Comparison of ENCODE assay signal across 24 mouse cellular contexts in the genomic region with DNA sequence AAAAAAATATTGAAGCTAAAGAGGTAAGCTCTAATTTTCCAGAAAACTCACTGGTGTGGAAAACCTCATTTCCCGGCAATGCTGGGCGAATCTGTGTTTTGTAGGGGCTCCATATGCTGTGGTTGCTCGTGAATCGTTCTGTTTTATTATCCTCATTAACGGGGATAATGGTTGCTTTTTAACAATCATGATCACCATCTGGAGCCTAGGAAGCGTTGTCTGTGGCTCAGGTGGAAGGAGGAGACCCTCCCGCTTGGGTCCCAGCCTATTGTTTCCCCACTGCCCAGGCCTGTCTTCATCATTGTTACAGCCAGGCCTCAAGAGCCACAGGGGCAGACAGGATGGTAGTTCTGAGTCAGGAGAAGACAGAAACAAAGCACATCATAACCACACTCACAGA. TPM values are rescaled to one million over a fixed set of nuclear protein-coding genes. Genes with fewer than 3 reads are reported as not detected.
DNase-seq lines count a peak whose midpoint lies in the region; ATAC-seq and TF ChIP-seq lines count a peak whose summit lies in the region.
"Had no signal": no experiment of that assay in that cellular context is flagged by ENCODE, and none has a peak within 500 bp of the region (broad histone marks: within the 10 kb centered on the region; RNA-seq: fewer than 3 reads in every experiment).

No protein-coding gene starts in this region.

- no peaks in the 10 kb centered on the region for H3K4me1 ChIP-seq in heart, embryonic 10.5 days
- no peaks in the 10 kb centered on the region for H3K4me1 ChIP-seq in heart, adult 2 months (ENCODE audit: control insufficient read depth, insufficient read depth, low read length)
- no peaks in the 10 kb centered on the region for H3K4me1 ChIP-seq in hindbrain, embryonic 11.5 days (replicated peaks; ENCODE audit: control insufficient read depth, insufficient read depth, low read length)
- peaks cover 10% of the 10 kb centered on the region; the same call in 1 of the 2 replicates for H3K4me1 ChIP-seq in neural tube, embryonic 12.5 days
- H3K4me1 ChIP-seq: embryonic facial prominence, embryonic 10.5 days; lung, embryonic 15.5 days; midbrain, embryonic 12.5 days had no signal

- H3K27ac ChIP-seq in heart, embryonic 10.5 days, result no peak overlapping the region
- no peak overlapping the region for H3K27ac ChIP-seq in heart, adult 2 months
- H3K27ac ChIP-seq in hindbrain, embryonic 11.5 days (ENCODE audit: low read depth, low read length), result peak overlapping the region; percentile 25; the same call in 1 of the 2 replicates
- peak overlapping the region; percentile 59; the same call in 1 of the 2 replicates for H3K27ac ChIP-seq in neural tube, embryonic 12.5 days
- H3K27ac ChIP-seq: embryonic facial prominence, embryonic 10.5 days; liver, embryonic 14.5 days; lung, embryonic 15.5 days; macrophage; midbrain, embryonic 12.5 days; stomach, postnatal 0 days had no signal

- H3K36me3 ChIP-seq in heart, embryonic 10.5 days, result no peaks in the 10 kb centered on the region
- no peaks in the 10 kb centered on the region for H3K36me3 ChIP-seq in heart, adult 2 months (ENCODE audit: control insufficient read depth, insufficient read depth, low read length)
- H3K36me3 ChIP-seq in hindbrain, embryonic 11.5 days (ENCODE audit: control insufficient read depth, insufficient read depth, low read length), result no peaks in the 10 kb centered on the region
- H3K36me3 ChIP-seq in neural tube, embryonic 12.5 days, result no peaks in the 10 kb centered on the region
- H3K36me3 ChIP-seq: embryonic facial prominence, embryonic 10.5 days; lung, embryonic 15.5 days; midbrain, embryonic 12.5 days had no signal

- H3K9ac ChIP-seq in heart, adult 2 months (ENCODE audit: low read depth, low read length), result no peak overlapping the region
- no peak overlapping the region for H3K9ac ChIP-seq in hindbrain, embryonic 11.5 days (ENCODE audit: low read depth, low read length)
- no peak overlapping the region for H3K9ac ChIP-seq in neural tube, embryonic 12.5 days
- H3K9ac ChIP-seq: liver, embryonic 14.5 days; lung, embryonic 15.5 days; midbrain, embryonic 12.5 days had no signal

- no peak for TF ChIP-seq POLR2A in heart, adult 2 months (IDR thresholded peaks at IDR 0.05; ENCODE audit: insufficient read depth, low read depth, low read length)
- no peak for TF ChIP-seq POLR2A in brain, embryonic 14.5 days (IDR thresholded peaks at IDR 0.05; ENCODE audit: borderline replicate concordance, extremely low read depth, insufficient read depth, insufficient read length, poor library complexity, severe bottlenecking)

- no peaks in the 10 kb centered on the region for H3K79me2 ChIP-seq in heart, adult 2 months (replicated peaks; ENCODE audit: control insufficient read depth, insufficient read depth, low read length)

- no peaks in the 10 kb centered on the region for H3K27me3 ChIP-seq in heart, embryonic 10.5 days (ENCODE audit: insufficient read depth, poor library complexity, severe bottlenecking)
- H3K27me3 ChIP-seq in heart, adult 2 months (ENCODE audit: control insufficient read depth, insufficient read depth, low read length), result no peaks in the 10 kb centered on the region
- H3K27me3 ChIP-seq in hindbrain, embryonic 11.5 days (ENCODE audit: control insufficient read depth, insufficient read depth, low read length), result no peaks in the 10 kb centered on the region
- H3K27me3 ChIP-seq in neural tube, embryonic 12.5 days (replicated peaks), result no peaks in the 10 kb centered on the region
- H3K27me3 ChIP-seq: lung, embryonic 15.5 days; midbrain, embryonic 12.5 days had no signal

- H3K4me3 ChIP-seq in heart, embryonic 10.5 days, result no peak overlapping the region
- no peak overlapping the region for H3K4me3 ChIP-seq in heart, adult 2 months
- no peak overlapping the region for H3K4me3 ChIP-seq in hindbrain, embryonic 11.5 days (ENCODE audit: low read depth, low read length)
- H3K4me3 ChIP-seq in neural tube, embryonic 12.5 days, result no peak overlapping the region
- H3K4me3 ChIP-seq: embryonic facial prominence, embryonic 10.5 days; lung, embryonic 15.5 days; midbrain, embryonic 12.5 days had no signal

- intact Hi-C loops in heart, adult 2 months (cut with DNase I), result no loop called here

- peak; percentile 56; the same call in 1 of the 2 replicates for ATAC-seq in hindbrain, embryonic 11.5 days (ENCODE audit: low FRiP score)
- ATAC-seq in neural tube, embryonic 12.5 days (ENCODE audit: low FRiP score, low read depth), result peak; percentile 61
- ATAC-seq: intestine, postnatal 0 days had no signal

- peak; percentile 68 for DNase-seq in heart, embryonic 10.5 days (ENCODE audit: low spot score)
- no peak for DNase-seq in heart, adult 2 months
- peak; percentile 63 for DNase-seq in brain, embryonic 14.5 days (ENCODE audit: low read depth)
- DNase-seq in hindbrain, embryonic 11.5 days (ENCODE audit: low spot score), result peak; percentile 16
- no peak for DNase-seq in thymus, postnatal 14 days
- no peak for DNase-seq in cerebellum, postnatal 36 days
- DNase-seq: cerebellum, adult 8-10 months; heart, adult 18-20 months; thymus, postnatal 25 days had no signal

- WGBS in heart, embryonic 10.5 days, result 85% methylated on average over 7 of the region's 7 CpGs
- WGBS in heart, adult 2 months, result 82% methylated on average over 7 of the region's 7 CpGs
- 65% methylated on average over 7 of the region's 7 CpGs for WGBS in hindbrain, embryonic 11.5 days
- whole genome bisulfite sequencing in neural tube, embryonic 12.5 days, result 24% methylated on average over 7 of the region's 7 CpGs

- no peak for TF ChIP-seq CTCF in heart, adult 2 months (IDR thresholded peaks at IDR 0.05)
- no peak for TF ChIP-seq CTCF in brain, embryonic 14.5 days (IDR thresholded peaks at IDR 0.05; ENCODE audit: borderline replicate concordance, extremely low read depth, insufficient read depth, insufficient read length)

- no peak overlapping the region for H3K4me2 ChIP-seq in hindbrain, embryonic 11.5 days (replicated peaks; ENCODE audit: low read depth, low read length)
- no peak overlapping the region for H3K4me2 ChIP-seq in neural tube, embryonic 12.5 days (replicated peaks)
- H3K4me2 ChIP-seq: lung, embryonic 15.5 days; midbrain, embryonic 12.5 days had no signal

- TF ChIP-seq EP300 in heart, adult 2 months (IDR thresholded peaks at IDR 0.05; ENCODE audit: insufficient read depth, low read depth, low read length), result no peak

- H3K9me3 ChIP-seq in heart, embryonic 10.5 days, result no peaks in the 10 kb centered on the region
- no peaks in the 10 kb centered on the region for H3K9me3 ChIP-seq in hindbrain, embryonic 11.5 days (ENCODE audit: control insufficient read depth, low read length)
- no peaks in the 10 kb centered on the region for H3K9me3 ChIP-seq in neural tube, embryonic 12.5 days
- H3K9me3 ChIP-seq: embryonic facial prominence, embryonic 10.5 days; lung, embryonic 15.5 days; midbrain, embryonic 12.5 days had no signal

RNA-seq across cellular contexts. Expression of gene Lrrc52, which starts 39.5 kb away (rescaled TPM):
- polyA plus RNA-seq in heart, embryonic 10.5 days (2016; fragmentation: Nextera tagmentation; extraction: Ambion mirVana), result 0.19 TPM in 1 of 2 replicates, not detected in the other
- total RNA-seq in heart, adult 2 months (2021), result 1 to 10 TPM; 2.4 to 5.2 TPM
- polyA plus RNA-seq in heart, adult 2 months (2012; rRNA removed), result 0.39 and 1.6 TPM in 2 replicates
- 0.06 TPM in 1 of 2 replicates, not detected in the other for polyA plus RNA-seq in brain, embryonic 14.5 days (2012; rRNA removed)
- polyA plus RNA-seq in hindbrain, embryonic 11.5 days (2014; fragmentation: Nextera tagmentation; extraction: Ambion mirVana), result not detected in 2 replicates
- polyA plus RNA-seq in neural tube, embryonic 12.5 days (2016; fragmentation: Nextera tagmentation; extraction: Ambion mirVana), result not detected in 2 replicates
- total RNA-seq: common myeloid progenitor, adult 5-6 weeks; hematopoietic stem cell, adult 5-6 weeks; left cerebral cortex, postnatal 25 days had no signal
- polyA plus RNA-seq: embryonic facial prominence, embryonic 10.5 days; heart, embryonic 16.5 days; intestine, postnatal 0 days; kidney, embryonic 16.5 days; large intestine, adult 2 months; limb, embryonic 14.5 days; macrophage; midbrain, embryonic 12.5 days; stomach, postnatal 0 days had no signal

Comparison
In these comparisons a context has a peak if more than half of its experiments do, and no peak if none do; other contexts are left out.
1. DNase-seq: peak in heart, embryonic 10.5 days (single experiment), brain, embryonic 14.5 days (single experiment) and hindbrain, embryonic 11.5 days (single experiment); none in heart, adult 2 months (0 of 2), thymus, postnatal 14 days (single experiment) and cerebellum, postnatal 36 days (0 of 2).
2. H3K27ac ChIP-seq: peak in hindbrain, embryonic 11.5 days (single experiment) and neural tube, embryonic 12.5 days (single experiment); none in heart, embryonic 10.5 days (single experiment) and heart, adult 2 months (single experiment).